Mouse (Mus musculus): ENCODE results near the gene Alg14.

The Alg14 gene

GRCm38 (mm10) chr3:121277557-121277956 is 14.0 kb upstream of the Alg14 start:
- DNase-seq (ENCODE audit: low spot score in 2 of 2): no peak

- DNase-seq (ENCODE audit: low spot score in 2 of 2): no peak
These were observed 11.9 kb upstream of the Alg14 start for GRCm38 (mm10) chr3:121279679-121280078.

GRCm38 (mm10) chr3:121282998-121283397 is 8.6 kb upstream of the Alg14 start, which contains the start of gene Tmem56:
Gene Tmem56, minus strand, starts transcription at chr3:121283098.
- no peak for DNase-seq (ENCODE audit: low spot score in 2 of 2)

GRCm38 (mm10) chr3:121285219-121285618 is 6.4 kb upstream of the Alg14 start:
- DNase-seq (ENCODE audit: low spot score in 2 of 2): no peak

DNA sequence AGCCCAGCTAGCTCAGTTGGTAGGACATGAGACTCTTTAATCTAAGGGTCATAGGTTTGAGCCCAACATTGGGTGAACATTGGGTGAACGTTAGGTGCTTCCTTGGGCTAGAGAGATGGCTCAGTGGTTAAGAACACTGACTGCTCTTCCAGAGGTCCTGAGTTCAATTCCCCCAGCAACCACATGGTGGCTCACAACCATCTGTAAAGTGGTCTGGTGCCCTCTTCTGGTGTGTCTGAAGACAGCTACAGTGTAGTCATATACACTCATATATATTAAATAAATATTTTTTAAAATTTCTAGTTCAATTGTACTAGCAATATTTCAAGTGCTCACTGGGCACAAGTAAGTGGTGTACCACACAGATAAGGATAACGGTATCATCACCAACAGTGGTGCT is 4.4 kb upstream of the Alg14 start:
- no peak for DNase-seq (ENCODE audit: low spot score in 2 of 2)

DNA sequence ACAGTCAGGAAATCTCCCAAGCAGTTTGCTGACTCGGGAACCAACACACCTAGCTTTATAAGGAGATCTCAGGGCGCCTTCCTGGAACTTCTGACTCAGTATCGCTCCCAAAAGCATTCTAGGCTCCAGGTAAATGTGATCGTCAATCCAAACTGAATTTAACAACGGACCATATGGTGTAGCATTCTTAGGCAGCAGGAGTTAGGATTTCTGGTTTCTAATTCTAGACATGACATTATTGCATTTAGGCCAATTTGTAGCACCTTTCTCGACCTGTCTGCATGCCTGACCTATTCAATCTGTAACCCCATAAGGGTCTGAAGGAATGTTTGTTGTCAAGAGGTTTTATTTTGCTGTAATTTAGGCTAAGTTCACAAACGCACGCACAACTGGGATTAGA is 892 bp upstream of the Alg14 start:
- no peak for DNase-seq (ENCODE audit: low spot score in 2 of 2)

DNA sequence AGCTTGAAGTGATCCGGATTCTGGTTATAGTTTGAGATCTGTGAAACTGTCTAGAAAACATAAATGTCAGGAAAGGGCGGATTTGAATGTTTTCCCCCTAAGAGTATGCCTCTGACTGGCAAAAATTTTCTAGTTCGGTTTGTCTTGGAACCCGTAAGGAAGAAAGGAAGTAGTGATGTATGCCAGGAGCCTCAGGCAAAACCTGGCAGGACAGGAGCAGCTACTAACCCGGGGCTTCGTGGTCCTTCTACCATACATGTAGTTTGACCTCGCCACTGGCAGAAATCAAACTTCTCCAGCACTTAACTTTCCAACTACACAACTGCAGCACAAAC is 381 bp upstream of the Alg14 start:
- no peak for DNase-seq (ENCODE audit: low spot score in 2 of 2)

DNA sequence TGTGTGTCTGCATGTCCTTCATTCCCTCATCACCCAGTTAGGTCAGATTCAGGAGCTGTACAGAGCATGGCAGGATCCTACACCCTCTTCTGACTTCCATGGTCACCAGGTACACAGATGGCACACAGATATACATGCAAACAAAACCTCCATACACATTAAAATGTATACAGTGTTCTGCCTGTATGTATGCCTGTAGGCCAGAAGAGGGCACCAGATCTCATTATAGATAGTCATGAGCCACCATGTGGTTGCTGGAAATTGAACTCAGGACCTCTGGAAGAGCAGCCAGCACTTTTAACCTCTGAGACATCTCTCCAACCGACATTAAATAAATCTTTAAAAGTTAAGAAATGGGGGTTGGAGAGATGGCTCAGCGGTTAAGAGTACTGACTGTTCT is 2.6 kb downstream of the Alg14 start:
- DNase-seq (ENCODE audit: low spot score in 2 of 2): no peak

DNA sequence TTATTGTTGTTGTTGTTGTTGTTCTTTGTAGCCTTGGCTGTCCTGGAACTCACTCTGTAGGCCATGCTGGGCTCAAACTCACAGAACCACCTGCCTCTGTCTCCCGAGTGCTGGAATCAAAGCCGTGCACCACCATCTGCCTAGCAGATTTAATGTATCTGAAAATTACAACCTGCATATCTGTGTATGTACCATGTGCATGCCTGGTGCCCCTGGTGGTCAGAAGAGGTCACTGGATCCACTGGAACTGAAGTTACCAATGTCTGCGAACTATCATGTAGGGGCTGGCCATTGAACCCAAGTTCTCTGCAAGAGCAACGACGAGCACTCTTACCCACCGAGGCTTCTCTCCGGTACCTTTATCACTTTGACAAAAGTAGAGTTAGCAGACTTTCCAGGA is 15.1 kb downstream of the Alg14 start:
- DNase-seq (ENCODE audit: low spot score in 2 of 2): no peak

DNA sequence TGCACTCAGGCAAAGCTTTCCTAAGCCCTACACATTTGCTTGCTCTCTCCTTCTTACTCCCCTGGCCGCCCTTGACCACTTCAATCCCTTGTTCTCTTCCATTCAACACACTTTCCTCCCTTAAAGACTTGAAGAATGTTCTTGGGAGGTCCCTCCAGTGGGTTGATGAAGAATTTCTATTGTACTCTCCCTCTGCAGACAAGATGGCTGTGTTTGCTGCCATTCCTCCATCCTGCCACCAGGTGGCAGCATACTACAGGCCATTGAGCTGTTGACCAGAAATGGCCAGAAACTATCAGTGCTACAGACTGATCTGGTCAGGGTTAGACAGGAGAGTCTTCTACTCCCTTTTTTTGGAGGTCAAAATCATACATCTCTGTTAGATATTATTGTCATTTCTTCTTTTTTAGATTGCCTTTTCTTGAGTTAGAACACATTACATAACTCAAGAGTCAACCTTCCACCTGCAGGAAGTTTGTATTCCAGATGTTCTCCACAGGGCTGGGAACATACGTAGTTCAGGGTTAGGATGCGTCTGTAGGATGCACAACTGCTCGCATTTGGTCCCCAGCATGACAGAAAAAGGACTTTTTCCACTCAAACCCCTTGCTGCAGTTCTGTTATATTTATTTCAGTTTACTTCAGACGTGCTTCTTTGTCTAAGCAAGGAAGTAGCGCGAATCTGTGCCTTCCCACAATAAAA is 16.1 kb downstream of the Alg14 start:
- DNase-seq (ENCODE audit: low spot score in 2 of 2): peak; percentile 41 to 65

DNA sequence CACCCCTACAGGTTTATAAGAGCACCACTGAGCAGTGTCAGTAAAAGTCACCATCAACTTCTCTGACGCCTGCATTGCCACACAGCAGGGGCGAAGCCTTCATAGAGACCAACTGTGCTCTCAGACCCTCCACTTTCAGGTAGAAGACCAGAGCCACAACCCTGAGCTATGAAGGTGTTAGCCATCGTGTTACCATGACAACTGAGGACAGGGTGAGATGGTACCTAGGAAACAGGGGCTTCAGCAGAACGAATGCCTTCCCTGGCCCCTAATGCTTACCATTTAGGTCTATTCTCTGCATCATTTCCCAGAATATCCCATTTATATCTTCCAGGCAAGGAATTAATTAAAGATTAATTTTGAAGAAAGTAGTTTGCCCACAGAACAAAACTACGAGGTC is 17.4 kb downstream of the Alg14 start:
- no peak for DNase-seq (ENCODE audit: low spot score in 2 of 2)

- no peak for DNase-seq (ENCODE audit: low spot score in 2 of 2)
These were observed 17.9 kb downstream of the Alg14 start for GRCm38 (mm10) chr3:121309429-121309828.

DNA sequence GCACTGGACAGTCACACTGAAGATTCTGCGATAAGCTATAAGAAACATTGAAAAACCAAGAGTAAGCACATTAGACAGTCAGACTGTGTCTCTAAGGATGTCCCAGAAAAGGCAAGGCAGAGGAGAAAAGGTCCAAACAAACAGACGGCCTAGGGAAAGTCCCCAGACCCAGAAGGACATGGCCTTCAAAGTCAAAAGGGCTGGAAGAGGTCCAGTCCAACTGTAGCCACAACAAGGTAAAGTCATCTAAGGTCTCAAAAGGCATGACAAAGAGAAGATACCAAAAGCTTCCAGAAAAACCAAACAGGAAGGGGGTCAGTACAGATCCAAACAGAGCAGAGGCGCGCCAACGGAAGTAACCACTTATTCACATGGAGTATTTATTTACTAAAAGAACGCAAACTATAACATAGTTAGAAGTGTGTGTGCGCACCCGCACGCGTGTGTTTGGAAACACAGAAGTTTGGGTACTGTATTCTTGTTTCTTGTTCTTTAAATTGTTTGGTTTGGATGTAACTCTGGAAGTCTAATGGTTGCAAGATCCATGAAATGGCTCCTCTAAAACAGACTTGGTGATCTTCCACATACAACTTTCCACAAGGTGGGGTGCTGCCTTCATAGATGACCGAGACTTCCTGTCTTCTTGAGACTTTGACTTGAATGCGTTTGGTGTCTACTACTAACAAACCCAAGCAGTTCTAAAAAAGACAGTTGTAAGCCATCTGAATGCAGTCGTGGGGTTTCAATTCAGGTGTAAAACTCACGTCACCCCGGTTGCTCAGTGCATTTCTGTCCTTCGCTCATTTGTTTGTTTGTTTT is 18.5 kb downstream of the Alg14 start:
- DNase-seq (ENCODE audit: low spot score in 2 of 2): no peak

GRCm38 (mm10) chr3:121312426-121312825 is 20.9 kb downstream of the Alg14 start:
- DNase-seq (ENCODE audit: low spot score in 2 of 2): no peak

DNA sequence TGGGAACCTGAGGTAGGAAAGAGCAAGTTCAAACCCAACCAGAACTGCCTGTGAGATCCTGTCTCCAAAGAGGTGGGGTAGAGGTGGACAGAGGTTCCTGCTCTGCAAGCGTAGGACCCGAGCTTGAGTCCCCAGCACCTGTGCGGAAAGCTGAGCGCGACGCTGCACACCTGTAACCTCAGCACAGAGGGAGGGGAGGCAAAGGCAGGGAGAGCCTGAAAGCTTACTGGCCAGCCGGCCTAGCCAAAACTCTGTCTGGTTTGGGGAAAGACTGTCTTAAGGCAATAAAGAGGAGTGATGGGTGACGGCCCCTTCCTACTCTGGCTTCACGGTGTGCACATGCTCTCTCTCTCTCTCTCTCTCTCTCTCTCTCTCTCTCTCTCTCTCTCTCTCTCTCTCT is 21.4 kb downstream of the Alg14 start:
- DNase-seq (ENCODE audit: low spot score in 2 of 2): no peak

DNA sequence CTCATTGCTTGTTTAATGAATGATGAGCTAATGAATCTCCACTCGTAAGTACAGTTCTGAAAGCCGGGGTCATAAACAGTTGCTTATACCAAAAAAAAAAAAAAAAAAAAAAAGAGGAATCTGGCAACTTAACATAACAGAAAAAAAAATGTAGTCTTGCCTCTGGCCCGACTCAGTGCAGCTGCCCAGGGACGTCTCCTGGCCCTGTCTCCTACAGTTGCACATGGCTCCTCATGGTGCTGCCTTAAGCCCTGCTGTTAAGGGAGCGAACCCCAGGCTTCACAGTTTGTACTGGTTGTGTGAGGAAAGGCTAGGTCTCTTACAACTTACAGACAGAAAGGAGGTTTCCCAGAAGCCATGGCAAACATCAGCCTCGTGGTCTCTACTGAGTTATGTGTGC is 22.6 kb downstream of the Alg14 start:
- no peak for DNase-seq (ENCODE audit: low spot score in 2 of 2)

DNA sequence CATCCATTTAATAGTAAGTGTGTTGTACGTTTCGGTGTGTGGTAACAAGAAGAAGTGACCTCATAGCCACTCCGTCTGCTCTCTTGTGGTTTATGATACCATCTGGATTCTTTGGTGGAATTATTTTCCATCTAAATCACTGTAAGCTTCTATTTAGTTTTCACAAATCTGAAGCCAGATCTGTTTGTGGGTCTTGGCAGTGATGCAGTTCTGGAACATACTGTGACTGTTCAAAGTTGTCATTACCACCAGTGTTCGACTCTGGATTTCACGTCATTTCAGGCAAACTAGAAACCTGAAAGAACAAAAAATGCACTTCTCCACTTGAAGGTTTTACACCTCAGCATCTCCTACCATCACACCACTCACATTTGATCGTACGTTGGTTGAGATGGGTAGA is 23.9 kb downstream of the Alg14 start:
- no peak for DNase-seq (ENCODE audit: low spot score in 2 of 2)

- no peak for DNase-seq (ENCODE audit: low spot score in 2 of 2)
These were observed 28.3 kb downstream of the Alg14 start for GRCm38 (mm10) chr3:121319906-121320305.

DNA sequence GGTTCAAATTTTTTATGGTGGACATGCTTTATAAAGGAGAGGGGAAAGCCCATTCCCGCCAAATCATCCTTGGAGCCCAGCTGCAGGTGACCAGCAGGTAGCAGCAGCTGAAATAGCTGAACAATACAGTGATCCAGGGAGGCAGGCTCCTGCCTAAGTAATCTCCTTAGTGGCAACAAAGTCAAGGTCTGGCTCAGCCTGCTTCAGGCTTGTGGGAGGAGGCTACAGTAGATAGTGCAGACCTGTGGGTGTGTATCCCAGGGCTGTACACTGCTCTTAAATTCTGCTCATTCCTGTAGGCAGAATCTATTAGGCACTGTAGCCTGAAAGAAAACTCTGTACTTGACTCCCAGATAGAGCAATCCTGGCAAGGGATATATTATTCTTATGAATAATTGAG is 29.3 kb downstream of the Alg14 start:
- no peak for DNase-seq (ENCODE audit: low spot score in 2 of 2)

GRCm38 (mm10) chr3:121323371-121323770 is 31.8 kb downstream of the Alg14 start:
- DNase-seq (ENCODE audit: low spot score in 2 of 2): no peak

GRCm38 (mm10) chr3:121327406-121327805 is 35.8 kb downstream of the Alg14 start:
- DNase-seq (ENCODE audit: low spot score in 2 of 2): no peak

GRCm38 (mm10) chr3:121329647-121330046 is 38.1 kb downstream of the Alg14 start:
- no peak for DNase-seq (ENCODE audit: low spot score in 2 of 2)

- DNase-seq (ENCODE audit: low spot score in 2 of 2): no peak
These were observed 38.7 kb downstream of the Alg14 start for GRCm38 (mm10) chr3:121330244-121330646.
